Mouse (Mus musculus): ENCODE data around the gene Olfr1359. TPM values are rescaled to one million over a fixed set of nuclear protein-coding genes. Genes with fewer than 3 reads are reported as not detected.
"Not testable (repeated sequence)": the region's sequence is repeated elsewhere in the genome, so short reads cannot be mapped to it uniquely, and the experiment has no call there.

The Olfr1359 gene
- polyA plus RNA-seq, 1 experiment from 2014 or later = not detected

- Histone ChIP-seq H3K9me3 (ENCODE audit: control insufficient read depth, low read length) (no peaks in the 10 kb centered on the region), H3K4me2 (ENCODE audit: low read depth, low read length) (peak overlapping the region; percentile 57), H3K4me1 (replicated peaks; ENCODE audit: control insufficient read depth, insufficient read depth, low read length) (peaks cover 22% of the 10 kb centered on the region), H3K36me3 (ENCODE audit: control insufficient read depth, insufficient read depth, low read length) (no peaks in the 10 kb centered on the region), H3K9ac (ENCODE audit: low read length) (0 out of 2 replicates have a peak overlapping the region, but pooled peaks have one; percentile 28), H3K27me3 (ENCODE audit: control insufficient read depth, insufficient read depth, low read depth, low read length) (no peaks in the 10 kb centered on the region), H3K27ac (ENCODE audit: low read length) (peak overlapping the region; percentile 93), H3K4me3 (ENCODE audit: low read length) (peak overlapping the region; percentile 36; the same call in 1 of the 2 replicates)
- WGBS = 36% methylated on average over 5 of the region's 5 CpGs
- ATAC-seq (ENCODE audit: low read depth) = no peak
Observed at GRCm38 (mm10) chr13:21722993-21723836, 25.3 kb downstream of the Olfr1359 start.

GRCm38 (mm10) chr13:21727948-21728572 lies 30.1 kb downstream of the Olfr1359 start:
- WGBS = 44% methylated on average over 11 of the region's 11 CpGs
- ATAC-seq (ENCODE audit: low read depth) = no peak
- no peak overlapping the region for H3K4me3 ChIP-seq (ENCODE audit: low read length)
- H3K36me3 ChIP-seq (ENCODE audit: control insufficient read depth, insufficient read depth, low read length) = no peaks in the 10 kb centered on the region
- peaks cover under 1% of the 10 kb centered on the region; the same call in 1 of the 2 replicates for H3K4me1 ChIP-seq (replicated peaks; ENCODE audit: control insufficient read depth, insufficient read depth, low read length)
- no peaks in the 10 kb centered on the region for H3K9me3 ChIP-seq (ENCODE audit: control insufficient read depth, low read length)
- no peaks in the 10 kb centered on the region for H3K27me3 ChIP-seq (ENCODE audit: control insufficient read depth, insufficient read depth, low read depth, low read length)
- no peak overlapping the region for H3K4me2 ChIP-seq (ENCODE audit: low read depth, low read length)
- no peak overlapping the region for H3K27ac ChIP-seq (ENCODE audit: low read length)
- no peak overlapping the region for H3K9ac ChIP-seq (ENCODE audit: low read length)

DNA sequence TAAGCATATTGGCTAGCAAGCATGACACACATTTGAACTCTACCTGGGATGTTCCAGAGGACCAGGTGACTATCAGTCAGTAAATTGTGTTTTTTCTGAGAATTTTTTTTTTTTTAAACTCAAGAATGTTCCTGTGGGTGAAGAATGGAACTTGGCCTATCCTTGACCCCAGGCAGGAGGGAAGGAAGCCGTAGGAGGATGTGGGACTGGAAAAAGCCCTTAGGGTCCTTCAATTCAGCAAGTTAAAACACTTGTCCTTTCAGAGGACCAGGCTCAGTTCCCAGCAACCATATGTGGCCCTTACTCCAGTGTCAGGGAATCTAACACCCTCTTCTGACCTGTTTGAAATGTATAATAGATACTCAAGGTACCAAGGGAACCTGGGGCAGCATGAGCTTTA lies 31.6 kb downstream of the Olfr1359 start:
- H3K9ac ChIP-seq (ENCODE audit: low read length) = no peak overlapping the region
- no peak for ATAC-seq (ENCODE audit: low read depth)
- no peak overlapping the region for H3K4me2 ChIP-seq (ENCODE audit: low read depth, low read length)
- no peak overlapping the region for H3K27ac ChIP-seq (ENCODE audit: low read length)
- peaks cover 3% of the 10 kb centered on the region; the same call in 1 of the 2 replicates for H3K4me1 ChIP-seq (replicated peaks; ENCODE audit: control insufficient read depth, insufficient read depth, low read length)
- H3K4me3 ChIP-seq (ENCODE audit: low read length) = no peak overlapping the region
- H3K36me3 ChIP-seq (ENCODE audit: control insufficient read depth, insufficient read depth, low read length) = no peaks in the 10 kb centered on the region
- 38% methylated on average over 1 of the region's 1 CpGs for WGBS
- H3K27me3 ChIP-seq (ENCODE audit: control insufficient read depth, insufficient read depth, low read depth, low read length) = no peaks in the 10 kb centered on the region
- no peaks in the 10 kb centered on the region for H3K9me3 ChIP-seq (ENCODE audit: control insufficient read depth, low read length)

DNA sequence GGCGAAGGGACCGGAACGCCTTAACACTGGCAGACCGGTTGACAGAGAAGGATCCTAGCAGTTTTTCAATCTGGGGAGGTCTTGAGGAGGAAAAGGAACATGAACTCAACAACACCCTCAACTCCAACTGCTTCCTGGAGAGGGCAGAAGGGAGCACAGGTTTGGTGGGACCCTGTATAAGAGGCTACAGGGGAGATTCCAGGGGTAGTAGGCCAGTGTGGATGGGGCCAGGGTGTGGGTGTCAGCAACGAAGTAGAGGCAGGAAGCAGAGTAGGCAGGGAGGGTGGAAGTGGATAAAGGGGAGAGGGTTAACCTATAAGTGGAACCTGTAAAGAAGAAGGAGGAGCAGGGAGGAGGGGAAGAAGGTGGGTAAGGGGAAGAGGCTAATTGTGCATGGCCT lies 35.6 kb downstream of the Olfr1359 start:
- WGBS = 70% methylated on average over 5 of the region's 5 CpGs
- no peaks in the 10 kb centered on the region for H3K36me3 ChIP-seq (ENCODE audit: control insufficient read depth, insufficient read depth, low read length)
- H3K4me1 ChIP-seq (replicated peaks; ENCODE audit: control insufficient read depth, insufficient read depth, low read length) = peaks cover 3% of the 10 kb centered on the region; the same call in 1 of the 2 replicates
- H3K9ac ChIP-seq (ENCODE audit: low read length) = no peak overlapping the region
- no peak overlapping the region for H3K4me3 ChIP-seq (ENCODE audit: low read length)
- H3K27me3 ChIP-seq (ENCODE audit: control insufficient read depth, insufficient read depth, low read depth, low read length) = no peaks in the 10 kb centered on the region
- H3K27ac ChIP-seq (ENCODE audit: low read length) = peak overlapping the region; percentile 93
- no peak overlapping the region for H3K4me2 ChIP-seq (ENCODE audit: low read depth, low read length)
- no peak for ATAC-seq (ENCODE audit: low read depth)
- no peaks in the 10 kb centered on the region for H3K9me3 ChIP-seq (ENCODE audit: control insufficient read depth, low read length)

GRCm38 (mm10) chr13:21734010-21734905 lies 36.3 kb downstream of the Olfr1359 start:
- under 1% methylated on average over 21 of the region's 21 CpGs for WGBS
- Histone ChIP-seq H3K9ac (ENCODE audit: low read length) (peak overlapping the region; percentile 68), H3K9me3 (ENCODE audit: control insufficient read depth, low read length) (no peaks in the 10 kb centered on the region), H3K36me3 (ENCODE audit: control insufficient read depth, insufficient read depth, low read length) (no peaks in the 10 kb centered on the region), H3K4me3 (ENCODE audit: low read length) (peak overlapping the region; percentile 50), H3K4me2 (ENCODE audit: low read depth, low read length) (peak overlapping the region; percentile 70), H3K4me1 (replicated peaks; ENCODE audit: control insufficient read depth, insufficient read depth, low read length) (peaks cover 3% of the 10 kb centered on the region; the same call in 1 of the 2 replicates), H3K27ac (ENCODE audit: low read length) (peak overlapping the region; percentile 93), H3K27me3 (ENCODE audit: control insufficient read depth, insufficient read depth, low read depth, low read length) (no peaks in the 10 kb centered on the region)
- peak; percentile 84 for ATAC-seq (ENCODE audit: low read depth)

DNA sequence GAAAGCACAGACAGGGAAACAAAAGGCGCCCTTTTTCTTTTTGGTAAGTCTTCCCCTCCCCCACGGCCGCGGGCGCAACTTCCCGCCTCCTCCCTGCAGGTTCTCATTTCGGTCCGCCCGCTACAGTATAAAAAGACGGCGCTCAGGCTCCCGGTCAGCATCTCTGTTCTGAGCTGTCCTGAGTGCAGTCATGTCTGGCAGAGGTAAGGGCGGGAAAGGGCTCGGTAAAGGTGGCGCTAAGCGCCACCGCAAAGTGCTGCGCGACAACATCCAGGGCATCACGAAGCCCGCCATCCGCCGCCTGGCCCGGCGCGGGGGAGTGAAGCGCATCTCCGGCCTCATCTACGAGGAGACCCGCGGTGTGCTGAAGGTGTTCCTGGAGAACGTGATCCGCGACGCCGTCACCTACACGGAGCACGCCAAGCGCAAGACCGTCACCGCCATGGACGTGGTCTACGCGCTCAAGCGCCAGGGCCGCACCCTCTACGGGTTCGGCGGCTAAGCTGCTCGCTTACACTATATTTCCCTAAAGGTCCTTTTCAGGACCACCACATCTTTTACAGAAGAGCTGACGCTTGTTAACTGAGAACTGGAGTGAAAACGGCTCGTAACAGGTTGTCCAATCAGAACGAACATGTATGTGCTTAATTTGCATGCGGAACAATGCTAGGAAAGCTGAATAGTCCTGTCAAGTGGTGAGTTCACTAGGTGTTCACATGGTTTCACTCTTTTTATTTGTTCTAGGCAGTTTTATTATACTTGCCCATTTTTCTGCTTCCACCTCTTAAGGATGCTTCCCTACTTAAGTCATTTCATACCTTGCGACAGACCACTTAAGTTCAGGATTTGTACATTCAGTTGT lies 37.2 kb downstream of the Olfr1359 start, which contains the start of gene Hist1h4j:
Hist1h4j (plus strand) TSS at position 159 of the 862 bp plus-strand sequence.
- ATAC-seq (ENCODE audit: low read depth) = peak; percentile 93
- H3K9me3 ChIP-seq (ENCODE audit: control insufficient read depth, low read length) = not testable (repeated sequence)
- peak within 1 kb of the TSS; percentile 50 for H3K4me3 ChIP-seq (ENCODE audit: low read length)

DNA sequence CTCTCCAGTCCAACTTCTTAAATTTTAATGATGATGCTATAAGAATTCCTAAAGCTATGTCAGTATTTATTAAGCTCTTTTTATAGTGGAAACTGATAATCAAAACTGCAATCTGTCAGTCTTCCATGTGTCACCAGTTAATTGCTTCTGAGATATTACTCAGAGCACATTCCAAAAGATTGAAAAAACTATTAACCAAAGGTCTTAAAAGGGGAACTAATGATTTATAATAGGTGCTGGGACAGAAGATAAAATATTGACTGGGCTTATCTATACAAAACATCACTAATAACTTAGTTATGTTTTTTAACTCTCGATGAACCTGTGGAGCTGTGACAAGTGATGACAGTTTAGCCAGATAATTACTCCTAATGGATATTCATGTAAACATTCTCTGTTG lies 47.1 kb downstream of the Olfr1359 start:
- Histone ChIP-seq H3K9ac (ENCODE audit: low read length) (no peak overlapping the region), H3K27me3 (ENCODE audit: control insufficient read depth, insufficient read depth, low read depth, low read length) (no peaks in the 10 kb centered on the region), H3K36me3 (ENCODE audit: control insufficient read depth, insufficient read depth, low read length) (no peaks in the 10 kb centered on the region), H3K4me2 (ENCODE audit: low read depth, low read length) (no peak overlapping the region), H3K4me1 (replicated peaks; ENCODE audit: control insufficient read depth, insufficient read depth, low read length) (peaks cover 6% of the 10 kb centered on the region), H3K9me3 (ENCODE audit: control insufficient read depth, low read length) (no peaks in the 10 kb centered on the region), H3K4me3 (ENCODE audit: low read length) (no peak overlapping the region), H3K27ac (ENCODE audit: low read length) (no peak overlapping the region)
- ATAC-seq (ENCODE audit: low read depth) = no peak
- WGBS = 39% methylated on average over 1 of the region's 1 CpGs

More for the DNA sequence above, 37.2 kb downstream of the Olfr1359 start, which contains the start of gene Hist1h4j:
- Histone ChIP-seq H3K9ac (ENCODE audit: low read length) (peak within 1 kb of the TSS; percentile 68), H3K27ac (ENCODE audit: low read length) (peak within 1 kb of the TSS; percentile 93), H3K4me2 (ENCODE audit: low read depth, low read length) (peak within 1 kb of the TSS; percentile 70)
- not testable (repeated sequence) for H3K4me1 ChIP-seq (replicated peaks; ENCODE audit: control insufficient read depth, insufficient read depth, low read length); H3K36me3 ChIP-seq (ENCODE audit: control insufficient read depth, insufficient read depth, low read length); H3K27me3 ChIP-seq (ENCODE audit: control insufficient read depth, insufficient read depth, low read depth, low read length)
- WGBS = under 1% methylated on average over 40 of the region's 56 CpGs

GRCm38 (mm10) chr13:21749387-21750158 lies 51.7 kb downstream of the Olfr1359 start:
- Histone ChIP-seq H3K4me1 (replicated peaks; ENCODE audit: control insufficient read depth, insufficient read depth, low read length) (peaks cover 10% of the 10 kb centered on the region), H3K27ac (ENCODE audit: low read length) (peak overlapping the region; percentile 71), H3K27me3 (ENCODE audit: control insufficient read depth, insufficient read depth, low read depth, low read length) (no peaks in the 10 kb centered on the region), H3K4me3 (ENCODE audit: low read length) (peak overlapping the region; percentile 61), H3K9me3 (ENCODE audit: control insufficient read depth, low read length) (no peaks in the 10 kb centered on the region), H3K36me3 (ENCODE audit: control insufficient read depth, insufficient read depth, low read length) (no peaks in the 10 kb centered on the region), H3K9ac (ENCODE audit: low read length) (peak overlapping the region; percentile 74), H3K4me2 (ENCODE audit: low read depth, low read length) (peak overlapping the region; percentile 61)
- no peak for ATAC-seq (ENCODE audit: low read depth)
- 2% methylated on average over 5 of the region's 5 CpGs for WGBS

All from lung, embryonic 16.5 days (tissue).